Mouse (Mus musculus) thymus, adult 18-20 months (tissue): ENCODE measurements around the gene Lysmd4.

ENCODE experiments used
- DNase-seq, 2 experiments: peaks; one replicate each; pipeline ENCODE4 v3.0.0; 2022; ENCODE audit warnings: mixed read lengths in 2 of 2

Gene Lysmd4

GRCm38 (mm10) chr7:67344443-67344842, 122.1 kb downstream of the Lysmd4 start:
- DNase-seq = no peak

- no peak for DNase-seq
Observed at GRCm38 (mm10) chr7:67352989-67353388, 130.6 kb downstream of the Lysmd4 start.

- DNase-seq = peak; percentile 40 to 66
Observed at GRCm38 (mm10) chr7:67353667-67354066, 131.3 kb downstream of the Lysmd4 start.

GRCm38 (mm10) chr7:67355870-67356269, 133.5 kb downstream of the Lysmd4 start:
- no peak for DNase-seq
